Mouse (Mus musculus) 3T3-L1 (cell line): ENCODE results near the gene Mfsd11.
A peak's percentile ranks its signal among the peaks of the same experiment; 100 is the strongest.
"Not testable (repeated sequence)": the region's sequence is repeated elsewhere in the genome, so short reads cannot be mapped to it uniquely, and the experiment has no call there.

ENCODE experiments used
- DNase-seq: peaks from one replicate; pipeline ENCODE4 v3.0.0-alpha.2; 2015; ENCODE audit warnings: low read depth, low spot score

Gene Mfsd11

GRCm38 (mm10) chr11:116821057-116821940, 30.9 kb upstream of the Mfsd11 start:
- DNase-seq: peak; percentile 86

DNA sequence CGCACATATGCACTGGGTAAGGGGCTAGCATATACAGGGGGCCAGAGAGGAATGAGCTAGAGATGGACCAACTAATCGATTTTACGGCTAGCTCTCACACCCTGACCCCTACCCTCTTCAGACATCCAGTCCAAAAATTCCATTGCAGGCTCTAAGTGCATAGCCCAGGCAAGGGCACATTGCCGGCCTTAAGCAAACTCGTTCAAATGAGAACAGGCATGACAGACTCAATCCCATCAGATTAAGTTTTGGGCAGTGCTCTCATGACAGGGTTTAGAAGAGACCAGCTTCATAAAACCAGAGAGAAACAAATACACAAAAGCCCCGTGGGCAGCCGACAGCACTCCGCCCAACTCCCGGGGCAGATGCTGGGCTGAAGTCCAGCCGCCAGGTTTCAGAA, 30.0 kb upstream of the Mfsd11 start:
- DNase-seq: no peak

DNA sequence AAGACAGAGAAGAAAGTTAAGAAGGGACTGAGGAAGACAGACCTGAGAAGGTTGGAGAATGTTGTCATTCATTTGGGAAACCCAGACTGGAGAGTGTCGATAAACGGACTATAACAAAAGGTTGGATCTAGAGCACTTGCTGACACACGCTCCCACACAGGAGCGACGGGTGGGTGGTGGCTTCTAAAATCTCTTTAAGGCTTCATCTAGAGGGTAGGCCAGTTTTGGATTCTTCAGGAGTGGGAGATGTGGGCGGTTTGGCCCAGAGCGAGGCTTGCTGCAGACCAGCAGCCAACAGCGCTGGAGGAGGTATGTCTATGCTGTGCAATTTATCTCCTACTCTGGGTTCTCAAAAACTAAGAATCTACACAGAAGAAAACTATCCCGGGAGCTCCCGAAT, 29.6 kb upstream of the Mfsd11 start:
- DNase-seq: no peak

- DNase-seq: no peak
Observed at GRCm38 (mm10) chr11:116823255-116823654, 29.0 kb upstream of the Mfsd11 start.

DNA sequence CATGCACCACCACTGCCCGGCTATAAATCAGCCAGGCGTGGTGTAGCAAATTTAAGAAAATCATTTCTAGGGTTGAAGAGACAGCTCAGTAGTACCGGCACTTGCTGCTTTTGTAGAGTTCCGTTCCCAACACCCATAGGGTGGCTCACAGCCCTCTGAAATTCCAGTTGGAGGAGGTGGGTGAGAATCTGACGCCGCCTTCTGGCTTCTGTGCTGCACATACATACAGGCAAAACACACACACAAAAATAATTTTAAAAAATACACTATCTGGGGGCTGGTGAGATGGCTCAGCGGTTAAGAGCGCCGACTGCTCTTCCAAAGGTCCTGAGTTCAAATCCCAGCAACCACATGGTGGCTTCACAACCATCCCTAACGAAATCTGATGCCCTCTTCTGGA, 28.4 kb upstream of the Mfsd11 start:
- not testable (repeated sequence) for DNase-seq

DNA sequence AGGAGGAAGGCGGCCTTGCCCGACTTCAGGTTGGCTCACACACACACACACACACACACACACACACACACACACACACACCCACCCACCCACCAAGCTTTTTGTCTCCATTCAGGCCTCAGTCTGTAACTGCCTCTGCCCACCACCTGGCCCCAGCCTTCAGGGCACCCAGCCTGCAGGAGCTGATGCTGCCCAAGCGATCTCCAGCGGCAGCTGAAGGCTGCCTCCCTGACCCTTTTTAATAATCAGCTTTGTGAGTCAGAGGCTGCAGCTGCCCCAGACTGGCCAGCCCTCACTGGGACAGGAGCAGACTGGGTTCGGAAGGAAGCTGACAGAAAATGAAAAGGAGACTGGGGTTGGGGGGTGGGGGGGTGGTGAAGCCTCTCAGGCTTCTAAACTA, 27.0 kb upstream of the Mfsd11 start:
- peak; percentile 66 for DNase-seq

GRCm38 (mm10) chr11:116826550-116827504, 25.4 kb upstream of the Mfsd11 start:
- peak; percentile 45 for DNase-seq

- DNase-seq: peak; percentile 72
Observed at GRCm38 (mm10) chr11:116827534-116828165, 24.6 kb upstream of the Mfsd11 start, which contains the start of gene Mxra7. Gene Mxra7, minus strand, starts transcription at chr11:116828046.

DNA sequence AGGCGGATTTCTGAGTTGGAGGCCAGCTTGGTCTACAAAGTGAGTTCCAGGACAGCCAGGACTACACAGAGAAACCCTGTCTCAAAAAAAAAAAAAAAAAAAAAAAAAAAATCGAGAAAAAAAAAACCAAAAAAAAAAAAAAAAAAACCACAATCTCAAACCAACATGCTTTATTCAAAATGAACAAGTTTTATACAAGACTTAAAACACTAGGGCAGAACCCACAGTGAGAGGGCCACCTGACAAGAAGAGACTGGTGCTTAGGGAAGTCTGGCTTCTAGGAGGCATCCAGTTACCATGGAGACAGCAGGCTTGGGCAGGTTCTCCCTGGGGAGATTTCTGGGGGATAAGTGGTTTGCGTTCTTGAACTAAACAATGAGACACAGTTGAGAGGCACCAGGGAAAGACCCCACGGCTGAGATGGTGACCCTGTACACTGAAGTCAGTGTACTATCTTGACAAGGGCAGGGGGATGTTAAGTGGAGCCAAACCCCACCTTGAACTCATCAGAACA, 20.0 kb upstream of the Mfsd11 start:
- no peak for DNase-seq

DNA sequence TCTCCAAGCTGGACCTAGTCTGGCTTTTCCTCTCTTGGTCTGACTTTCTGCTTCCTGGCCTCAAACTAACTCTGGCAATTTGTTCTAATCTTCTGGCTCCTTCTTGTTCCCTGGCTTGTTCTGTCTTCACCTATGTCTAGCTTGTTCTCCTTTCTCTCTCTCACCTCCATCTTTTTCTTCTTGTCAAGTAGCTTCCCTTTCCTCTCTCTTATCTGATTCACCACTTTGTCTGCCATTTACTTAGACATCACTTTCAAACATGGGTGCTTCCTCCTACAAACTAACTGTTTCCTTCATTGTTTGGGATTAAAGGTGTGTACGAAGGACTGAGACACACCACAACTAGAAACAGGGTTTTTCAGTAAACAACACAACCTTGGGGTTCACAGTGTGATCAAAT, 17.3 kb upstream of the Mfsd11 start:
- DNase-seq: no peak

- DNase-seq: peak; percentile 59
Observed at GRCm38 (mm10) chr11:116836283-116836682, 16.0 kb upstream of the Mfsd11 start.

GRCm38 (mm10) chr11:116837441-116837840, 14.8 kb upstream of the Mfsd11 start:
- no peak for DNase-seq

DNA sequence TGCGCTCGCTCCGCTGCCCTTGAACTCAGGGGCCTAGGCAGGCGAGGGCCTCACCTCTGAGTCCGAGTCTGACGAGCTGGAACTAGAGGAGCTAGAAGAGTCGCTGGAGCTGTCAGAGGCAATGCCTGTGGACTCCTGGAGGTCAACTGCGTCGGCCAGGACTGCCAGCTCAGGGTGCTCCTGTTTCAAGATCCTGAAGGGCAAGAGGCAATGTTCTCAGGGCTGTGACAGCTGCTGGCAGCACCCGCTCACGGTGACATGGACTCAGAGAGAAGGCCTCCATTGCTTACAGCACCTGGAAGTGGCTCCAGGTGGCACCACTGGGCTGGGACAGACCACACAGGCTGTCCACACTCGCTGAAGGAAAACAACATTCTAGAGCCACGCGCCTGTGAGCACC, 13.3 kb upstream of the Mfsd11 start:
- DNase-seq: no peak

DNA sequence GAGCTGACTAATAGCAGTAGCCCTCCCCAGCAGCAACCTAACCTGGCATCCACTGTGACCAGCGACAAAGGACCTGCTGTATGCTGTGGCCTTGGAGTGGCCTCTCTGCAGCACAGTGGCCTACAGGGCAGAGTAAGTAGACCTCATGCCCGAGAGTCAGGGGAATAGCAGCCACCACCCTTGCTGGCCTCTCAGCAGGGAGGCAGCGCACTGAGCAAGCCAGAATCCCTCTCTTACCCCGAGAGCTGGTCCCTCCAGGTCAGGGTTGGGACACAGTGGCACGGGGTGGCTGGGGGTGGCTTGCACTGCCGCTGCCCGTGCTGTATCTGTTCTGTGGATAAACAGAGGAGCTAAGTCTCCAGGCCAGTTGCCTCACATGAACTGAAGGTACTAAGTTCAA, 12.6 kb upstream of the Mfsd11 start:
- no peak for DNase-seq

DNA sequence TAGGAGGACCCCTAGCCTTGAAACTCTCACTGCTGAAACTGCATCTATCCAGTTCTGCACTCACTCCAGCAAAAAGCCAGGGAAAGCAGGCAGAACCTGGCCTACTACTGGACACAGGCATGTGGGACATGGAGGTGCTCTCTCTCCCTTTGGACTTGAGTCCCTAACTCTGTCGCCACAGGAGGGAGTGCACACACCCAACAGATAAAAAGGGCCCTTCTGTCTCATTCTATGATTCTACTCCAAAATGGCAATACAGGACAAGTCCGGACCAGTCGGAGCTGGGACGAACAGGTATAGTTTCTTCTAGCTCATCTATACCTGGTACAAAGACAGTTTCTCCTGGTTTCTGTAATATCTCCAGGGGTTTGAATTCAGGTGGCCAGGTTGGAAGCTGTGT, 11.5 kb upstream of the Mfsd11 start:
- no peak for DNase-seq

DNA sequence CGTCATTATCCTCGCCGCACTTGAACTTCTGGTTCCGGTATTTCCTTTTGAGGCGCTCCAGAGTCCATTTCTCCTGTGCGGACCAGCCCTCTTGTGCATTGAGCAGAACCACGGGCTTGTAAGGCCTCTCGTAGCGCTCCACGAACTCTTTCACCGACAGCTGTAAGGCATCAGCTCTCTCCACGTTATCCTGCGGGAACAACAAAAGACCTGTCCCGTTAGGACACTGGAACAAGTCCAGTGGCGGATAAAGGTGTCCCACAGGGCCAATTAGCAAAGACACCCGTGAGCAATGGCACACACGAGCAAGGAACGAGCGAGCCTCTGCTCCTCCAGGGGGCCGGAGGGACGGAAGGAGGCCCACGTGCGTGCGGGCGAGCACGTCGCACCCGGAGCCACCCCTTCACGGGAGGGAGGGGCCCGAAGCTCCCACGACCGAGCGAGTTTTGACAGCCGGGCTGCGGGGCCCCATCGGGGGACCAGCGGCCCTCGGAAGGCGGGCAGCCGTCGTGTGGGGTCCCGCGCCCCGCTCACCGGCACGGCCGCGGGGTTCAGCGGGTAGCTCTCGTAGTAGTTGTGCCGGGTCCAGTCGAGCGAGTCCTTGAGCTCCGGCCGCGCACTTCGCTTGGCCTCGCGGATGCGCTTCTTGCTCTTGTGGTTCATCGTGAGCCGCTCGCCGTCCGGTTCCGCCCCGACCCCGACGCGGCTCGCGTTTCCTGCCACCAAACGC, 9.5 kb upstream of the Mfsd11 start:
- peak; percentile 61 for DNase-seq

GRCm38 (mm10) chr11:116843261-116844233, 8.7 kb upstream of the Mfsd11 start, which contains the start of the genes Mettl23 and Jmjd6:
Gene Mettl23, plus strand, starts transcription at chr11:116843278.
Gene Jmjd6, minus strand, starts transcription at chr11:116843449.
- DNase-seq: peak; percentile 97

DNA sequence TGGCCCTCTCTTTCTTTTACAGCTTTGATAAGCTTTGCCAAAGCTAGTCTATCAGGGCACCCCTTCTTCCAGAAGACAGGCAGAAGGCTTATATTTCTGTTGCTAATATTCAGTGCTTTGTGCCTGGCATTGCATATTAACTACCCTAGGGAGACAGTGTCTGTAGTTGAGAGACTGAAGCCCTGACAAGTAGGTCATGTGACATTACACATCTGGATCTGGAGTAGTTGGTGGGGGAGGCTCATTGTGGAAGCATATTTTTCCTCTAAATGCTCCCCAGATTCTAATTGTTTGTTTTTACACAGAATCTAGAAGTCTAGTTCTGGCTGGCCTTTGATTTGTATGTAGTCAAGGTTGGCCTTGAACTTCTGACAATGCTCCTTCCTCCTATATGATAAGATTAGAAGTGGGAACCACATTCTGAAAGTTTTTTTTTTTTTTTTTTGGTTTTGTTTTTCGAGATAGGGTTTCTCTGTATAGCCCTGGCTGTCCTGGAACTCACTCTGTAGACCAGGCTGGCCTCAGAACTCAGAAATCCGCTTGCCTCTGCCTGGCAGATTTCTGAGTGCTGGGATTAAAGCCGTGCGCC, 5.6 kb upstream of the Mfsd11 start:
- no peak for DNase-seq
